Mouse (Mus musculus) B cell, adult 2 months (primary cell): Measurements from ENCODE around the gene Serpind1.

Source experiments
- DNase-seq, 2 experiments: peaks; one replicate each; pipeline ENCODE4 v3.0.0; 2022

The Serpind1 gene

GRCm38 (mm10) chr16:17331116-17331515 lies at the start of gene Serpind1:
Gene Serpind1 (plus strand): TSS chr16:17331371.
- no peak for DNase-seq

DNA sequence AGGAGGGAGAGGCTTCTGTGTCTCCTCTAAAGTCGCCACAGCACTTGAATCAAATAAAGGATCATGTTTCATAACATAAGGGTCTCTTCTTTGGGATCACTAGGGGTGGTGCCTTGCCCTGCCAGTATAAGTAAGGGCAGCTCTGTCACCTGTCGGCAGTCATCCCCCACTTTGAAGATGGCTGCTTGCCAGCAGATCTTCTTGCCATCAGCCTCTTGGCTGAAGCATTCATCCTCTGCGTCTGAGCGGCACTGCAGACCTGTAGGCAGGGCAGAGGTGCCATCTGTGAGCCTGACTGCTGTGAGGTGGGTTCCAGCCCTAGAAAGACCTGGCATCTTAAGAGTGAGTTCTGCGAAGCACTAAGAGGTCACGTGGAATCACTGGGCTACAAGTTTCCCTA lies 48.0 kb upstream of the Serpind1 start:
- DNase-seq = no peak

- DNase-seq = no peak
These were observed 44.1 kb upstream of the Serpind1 start for GRCm38 (mm10) chr16:17287103-17287502.

- DNase-seq = no peak
These were observed 40.2 kb upstream of the Serpind1 start for GRCm38 (mm10) chr16:17291016-17291415.

DNA sequence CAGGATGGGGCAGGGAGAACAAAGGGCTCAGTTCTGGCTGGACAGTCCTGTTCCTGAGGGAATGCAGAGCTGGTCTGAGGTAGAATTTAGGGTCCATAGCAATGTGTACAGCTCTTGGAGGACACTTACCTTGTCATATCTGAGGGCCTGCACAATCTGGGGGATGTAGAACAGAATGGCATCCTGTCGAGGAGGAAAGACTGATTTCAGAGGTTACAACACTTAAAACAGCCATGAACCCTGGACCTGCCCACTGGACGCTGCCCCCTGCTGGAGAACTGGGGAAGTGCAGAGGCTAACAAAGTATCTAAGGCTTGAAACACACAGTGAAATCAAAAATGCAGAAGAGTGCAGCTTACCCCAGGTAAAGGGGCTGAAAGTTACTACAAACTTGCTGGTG lies 38.4 kb upstream of the Serpind1 start:
- DNase-seq = peak; percentile 91 to 92

DNA sequence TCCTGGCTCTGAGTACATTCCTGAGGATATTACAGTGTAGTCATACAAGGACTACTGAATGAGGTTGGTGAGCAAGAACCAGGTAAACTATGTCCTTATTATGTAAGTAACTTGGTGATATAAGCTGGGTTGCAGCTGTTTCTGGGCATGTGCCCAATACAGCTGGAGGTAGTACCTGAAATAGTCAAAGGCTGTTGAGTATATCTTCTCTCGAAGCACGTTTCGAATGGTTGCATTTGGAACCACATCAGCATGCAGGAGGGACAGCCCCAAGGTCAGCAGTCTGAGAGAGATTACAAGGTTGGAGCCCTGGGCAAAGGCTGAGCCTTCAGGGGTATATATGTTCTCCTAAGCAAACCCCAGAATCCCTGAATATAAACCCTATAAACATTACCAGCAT lies 30.4 kb upstream of the Serpind1 start:
- DNase-seq = no peak

DNA sequence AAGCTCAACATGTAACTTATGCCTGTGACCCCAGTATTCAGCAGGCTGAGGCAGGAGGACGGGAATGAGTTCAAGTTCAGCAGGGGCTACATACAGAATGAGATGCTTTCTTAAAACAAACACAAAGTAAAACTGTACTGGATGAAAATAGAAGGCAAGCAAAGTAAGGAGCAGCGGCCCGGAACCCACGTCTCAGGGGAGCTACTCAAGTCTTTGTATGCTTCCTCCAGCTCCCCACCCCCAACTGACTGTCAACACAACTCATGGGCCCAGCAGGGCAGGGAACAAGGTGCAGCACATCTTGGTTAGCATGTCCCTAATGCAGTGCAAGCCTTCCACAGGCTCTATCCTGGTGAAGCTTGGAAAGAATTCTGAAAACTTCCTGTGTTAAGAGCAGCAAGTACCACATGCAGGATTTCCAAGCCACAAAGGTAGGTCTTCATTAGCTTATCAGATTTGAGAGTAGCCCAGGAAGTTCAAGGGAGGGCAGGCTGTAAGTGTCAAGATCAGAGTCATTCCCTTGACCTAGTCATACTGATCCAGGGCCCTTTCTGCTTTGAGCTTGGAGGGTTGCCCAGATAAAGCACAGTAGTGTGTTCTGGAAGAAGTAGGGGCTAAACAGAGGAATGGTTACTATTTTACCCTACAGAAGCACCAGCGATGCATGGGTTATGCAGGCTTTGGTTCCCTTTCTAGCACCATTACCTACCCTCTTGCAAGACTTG lies 27.5 kb upstream of the Serpind1 start:
- peak; percentile 32 to 33 for DNase-seq

DNA sequence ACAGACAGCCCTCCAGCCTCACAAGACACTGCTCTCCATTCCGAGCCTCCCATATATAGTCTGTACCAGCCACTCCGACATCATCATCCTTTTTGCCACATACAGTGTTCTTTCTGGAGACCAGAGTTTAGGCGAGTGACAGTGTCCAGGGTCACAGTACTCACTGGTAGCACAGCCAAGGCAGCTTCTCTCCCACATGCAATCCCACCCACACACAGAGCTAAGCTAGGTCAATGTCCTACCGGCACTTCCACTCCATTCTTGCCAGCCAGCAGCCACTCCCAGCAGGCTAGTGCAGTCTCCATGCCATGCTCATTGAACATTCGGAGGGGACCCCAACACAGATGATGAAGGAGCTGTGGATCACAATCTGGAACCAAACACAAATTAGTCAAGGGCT lies 23.7 kb upstream of the Serpind1 start:
- DNase-seq = no peak

GRCm38 (mm10) chr16:17309036-17309435 lies 22.1 kb upstream of the Serpind1 start:
- no peak for DNase-seq

GRCm38 (mm10) chr16:17312531-17312930 lies 18.6 kb upstream of the Serpind1 start:
- DNase-seq = no peak

DNA sequence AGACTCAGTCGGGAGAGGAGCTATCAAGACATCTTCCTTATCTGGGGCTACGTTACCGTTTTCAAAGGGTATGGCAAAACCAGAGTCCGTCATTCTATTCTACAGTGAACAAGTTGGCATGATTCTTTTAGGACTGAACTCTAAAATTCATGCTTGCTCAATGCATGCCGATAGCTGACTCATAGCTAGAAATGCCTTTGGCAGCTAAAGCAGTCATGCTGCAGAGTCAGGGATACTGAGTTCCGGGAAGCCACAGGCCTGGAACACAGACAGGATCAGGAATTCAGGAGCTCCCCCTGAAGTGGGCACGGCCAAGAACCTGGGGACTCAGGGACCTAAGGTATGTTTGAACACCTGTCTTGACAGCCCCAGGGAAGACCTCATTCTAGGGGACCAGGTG lies 14.6 kb upstream of the Serpind1 start:
- no peak for DNase-seq

- no peak for DNase-seq
These were observed 9.7 kb upstream of the Serpind1 start for GRCm38 (mm10) chr16:17321481-17321880.

- DNase-seq = no peak
These were observed 6.4 kb upstream of the Serpind1 start for GRCm38 (mm10) chr16:17324745-17325144.

DNA sequence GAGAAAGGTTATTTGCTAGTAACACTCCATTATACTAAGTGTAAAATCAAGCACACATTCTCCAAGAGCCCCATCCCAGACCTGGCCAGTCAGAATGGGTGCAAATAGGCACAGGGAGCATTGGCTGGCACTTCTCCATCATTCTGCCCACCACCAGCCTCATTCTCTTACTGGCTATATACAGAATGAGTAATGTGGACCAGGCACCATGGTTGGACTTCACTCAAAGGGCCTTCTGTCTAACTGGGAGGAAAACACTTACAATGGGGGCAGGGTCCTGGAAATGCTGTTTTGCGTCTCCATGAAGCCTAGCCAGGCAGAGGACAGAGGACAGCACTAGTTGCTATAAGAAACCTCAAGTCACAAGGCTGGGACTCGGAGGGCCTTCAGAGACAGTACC lies 5.1 kb upstream of the Serpind1 start:
- no peak for DNase-seq

DNA sequence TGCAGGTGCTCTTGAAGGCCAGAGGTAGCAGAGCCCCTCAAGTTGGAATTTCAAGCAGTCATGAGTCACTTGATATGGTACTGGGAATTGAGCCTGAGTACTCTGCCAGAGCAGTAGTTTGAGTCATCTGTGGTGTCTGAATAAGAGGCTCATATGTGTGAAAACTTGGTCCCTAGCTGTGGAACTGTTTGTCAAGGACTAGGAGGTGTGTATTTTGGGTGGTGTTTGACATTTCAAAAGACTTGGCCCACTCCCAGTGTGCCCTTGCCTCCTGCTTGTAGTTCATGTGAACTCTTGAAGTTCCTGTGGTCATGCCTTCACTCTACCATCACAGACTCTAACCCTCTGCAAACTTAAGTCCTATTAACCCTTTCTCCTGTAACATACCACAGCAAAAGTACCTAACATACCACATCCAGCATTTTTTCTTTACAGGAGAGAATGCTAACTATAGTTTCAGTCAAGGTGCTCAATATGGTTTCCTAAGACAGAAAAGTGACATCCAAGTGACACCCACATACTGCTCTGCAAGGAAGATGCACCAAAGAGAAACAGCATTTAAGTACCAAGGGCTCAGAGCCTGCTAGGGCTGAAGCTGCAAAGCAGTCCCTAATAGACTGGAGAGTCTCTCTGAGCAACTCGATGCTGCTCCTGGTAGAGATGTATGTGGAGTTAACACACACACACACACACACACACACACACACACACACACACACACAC lies 1.2 kb upstream of the Serpind1 start:
- no peak for DNase-seq

GRCm38 (mm10) chr16:17331855-17332254 lies 684 bp downstream of the Serpind1 start:
- DNase-seq = no peak

DNA sequence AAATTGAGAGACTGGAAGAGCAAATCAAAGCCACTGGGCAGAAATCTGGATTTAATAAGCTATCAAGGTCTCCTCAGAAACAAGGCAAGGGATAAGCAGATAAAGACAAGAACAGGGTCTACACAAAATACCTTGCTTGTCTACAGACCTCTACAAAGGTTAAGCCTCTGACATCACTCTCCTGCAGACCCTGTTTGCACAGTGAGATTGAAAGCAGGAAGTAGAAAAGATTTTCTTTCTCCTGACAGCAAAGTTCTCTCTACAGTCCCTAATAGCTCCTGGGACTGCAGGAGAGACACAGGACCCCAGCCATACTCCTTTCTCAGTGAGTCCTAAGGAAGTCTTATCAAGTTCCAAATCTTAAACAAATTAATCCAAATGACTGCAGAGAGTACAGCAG lies 3.4 kb downstream of the Serpind1 start:
- no peak for DNase-seq

- no peak for DNase-seq
These were observed 4.9 kb downstream of the Serpind1 start for GRCm38 (mm10) chr16:17336089-17336488.

- DNase-seq = no peak
These were observed 8.5 kb downstream of the Serpind1 start for GRCm38 (mm10) chr16:17339701-17340100.

DNA sequence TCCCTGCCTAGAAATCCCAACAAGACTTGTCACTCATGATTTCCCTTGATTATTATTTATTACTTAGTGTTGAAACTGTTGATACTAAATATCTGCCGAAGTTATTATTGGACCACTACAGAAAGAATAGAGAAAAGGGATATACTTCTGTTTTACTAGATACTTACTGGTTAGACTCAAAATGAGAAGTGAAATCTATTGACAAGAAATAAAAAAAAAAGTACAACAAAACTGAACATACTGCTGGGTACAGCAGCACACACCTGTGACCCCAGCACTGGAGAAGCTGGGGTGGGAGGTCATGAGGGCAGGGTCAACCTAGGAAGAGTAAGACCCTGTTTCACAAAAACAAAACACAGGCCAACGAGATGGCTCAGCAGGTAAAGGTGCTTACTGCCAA lies 9.5 kb downstream of the Serpind1 start:
- no peak for DNase-seq

- DNase-seq = no peak
These were observed 10.7 kb downstream of the Serpind1 start for GRCm38 (mm10) chr16:17341847-17342246.

DNA sequence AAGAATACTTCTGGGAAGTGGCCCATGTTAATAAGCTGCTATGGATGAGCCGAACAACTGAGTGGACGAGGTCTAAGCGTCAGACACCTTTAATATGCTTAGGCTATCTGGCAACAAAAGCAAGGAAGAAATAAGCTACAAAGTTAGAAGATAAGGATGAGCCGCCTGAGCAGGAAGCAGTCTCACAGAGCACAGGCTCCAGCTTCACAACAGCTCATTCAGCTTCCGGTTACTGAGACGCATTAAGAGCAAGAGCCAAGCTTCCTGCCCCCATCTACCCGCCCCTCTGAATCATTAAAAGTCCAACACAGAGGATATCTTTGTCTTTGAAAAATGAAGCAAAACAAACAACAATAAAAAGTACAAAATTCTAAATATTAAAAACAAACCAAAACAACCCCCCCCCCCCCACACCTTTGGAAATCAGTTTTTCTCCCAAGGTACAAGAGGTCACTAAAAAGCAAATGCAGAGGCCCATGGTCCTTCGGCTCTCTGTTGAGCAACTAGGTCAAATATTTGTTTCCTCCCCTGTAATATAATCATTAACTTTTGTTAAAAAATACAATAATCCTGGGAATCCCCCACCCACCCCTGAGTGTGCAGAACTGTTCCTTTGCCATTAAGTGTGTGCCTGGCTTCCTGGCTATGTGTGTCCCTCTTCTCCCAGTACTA lies 14.1 kb downstream of the Serpind1 start:
- no peak for DNase-seq

DNA sequence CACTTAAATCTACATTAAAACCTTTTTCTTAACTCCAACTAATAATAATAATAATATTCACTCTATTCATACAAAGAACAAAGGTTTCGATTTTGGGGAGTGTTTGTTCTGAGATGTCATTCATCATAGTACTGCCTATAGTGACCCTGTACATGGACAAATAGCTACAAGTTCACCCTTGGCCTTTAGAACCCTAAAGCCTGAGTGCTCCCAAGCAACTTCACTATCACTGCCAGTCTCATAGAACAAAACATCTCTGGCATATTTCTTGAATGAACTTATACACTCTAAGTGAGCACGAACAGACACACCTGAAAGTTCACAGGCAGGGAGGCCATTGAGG lies 14.6 kb downstream of the Serpind1 start:
- DNase-seq = no peak

GRCm38 (mm10) chr16:17346766-17347165 lies 15.6 kb downstream of the Serpind1 start:
- DNase-seq = no peak
